Mouse (Mus musculus) urinary bladder, postnatal 25 days (tissue): Measurements from ENCODE around the gene Fam135a.
"Not testable (repeated sequence)": the region's sequence is repeated elsewhere in the genome, so short reads cannot be mapped to it uniquely, and the experiment has no call there.

ENCODE experiments used
- DNase-seq: peaks from one replicate; pipeline ENCODE4 v3.0.0; 2022; ENCODE audit warnings: low spot score

The Fam135a gene

DNA sequence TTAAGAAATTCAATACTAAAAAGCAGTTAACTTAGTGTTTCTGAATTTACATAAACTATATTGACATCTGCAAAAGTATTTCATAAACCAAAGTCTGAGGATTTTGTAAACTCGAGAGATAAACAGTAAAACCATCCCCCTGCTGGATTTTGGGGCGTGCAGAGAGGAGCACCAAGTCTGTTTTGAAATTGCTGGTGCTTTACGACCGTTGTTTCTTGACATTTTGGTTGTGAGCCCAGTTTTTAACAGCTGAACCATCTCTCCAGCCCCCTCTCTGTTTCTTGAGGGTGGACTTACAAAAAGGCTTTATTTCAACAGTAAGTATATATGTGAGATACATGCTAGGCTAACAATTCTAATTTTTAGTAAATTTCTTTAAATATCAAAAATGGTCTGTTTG, 33.4 kb downstream of the Fam135a start:
- DNase-seq: no peak

DNA sequence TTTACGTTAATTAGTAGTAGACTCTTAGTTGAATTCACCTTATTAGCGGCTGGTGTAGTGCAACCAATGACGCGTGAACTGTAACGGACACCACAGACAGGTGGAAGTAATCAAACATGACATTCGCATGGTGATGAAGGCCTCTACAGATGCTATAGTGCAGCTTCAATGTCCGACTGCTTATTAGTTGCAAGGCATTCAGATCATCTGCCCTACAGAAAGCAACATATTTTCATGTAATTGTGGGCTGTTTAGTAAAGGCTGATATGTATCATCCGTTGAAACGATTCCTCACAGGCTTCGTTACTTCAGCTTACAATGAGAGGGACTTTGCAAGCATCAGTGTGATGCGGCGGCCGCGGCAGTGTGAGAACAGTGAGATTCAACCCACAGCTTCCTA, 44.4 kb downstream of the Fam135a start:
- DNase-seq: no peak

DNA sequence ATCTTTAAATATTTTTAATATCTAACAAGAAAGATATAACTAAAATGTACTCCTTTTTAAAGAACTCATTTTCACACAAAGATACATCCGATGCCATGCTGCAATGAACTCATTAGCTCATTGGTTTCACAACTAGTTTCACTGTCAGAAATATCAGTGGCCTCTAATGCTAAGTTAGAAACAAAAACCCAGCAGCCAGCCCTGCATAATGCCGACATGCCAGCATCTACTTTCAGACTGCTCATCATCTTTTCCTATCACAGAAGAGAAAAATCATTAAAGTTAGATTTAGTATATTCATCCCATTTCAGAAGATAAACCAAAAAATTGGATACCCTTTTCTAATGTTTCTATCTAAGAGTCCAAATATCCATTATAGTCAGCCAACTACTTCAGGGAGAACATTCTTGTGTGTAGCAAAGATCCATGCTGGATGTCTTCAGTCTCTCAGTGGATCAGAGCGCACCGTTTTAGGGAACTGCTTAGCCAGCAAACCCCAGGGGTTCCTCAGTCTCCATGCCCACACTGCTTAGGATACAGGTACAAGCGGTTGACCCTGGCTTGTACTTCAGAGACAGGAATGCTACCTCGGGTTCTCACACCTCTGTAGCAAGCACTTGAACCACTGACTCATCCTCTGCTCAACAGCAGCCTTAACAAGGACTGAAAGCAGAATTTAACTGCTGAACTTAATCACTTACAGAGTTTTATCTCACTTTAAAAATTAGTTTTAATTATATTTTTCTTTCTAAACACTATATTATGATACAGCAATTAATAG, 53.2 kb downstream of the Fam135a start:
- no peak for DNase-seq

DNA sequence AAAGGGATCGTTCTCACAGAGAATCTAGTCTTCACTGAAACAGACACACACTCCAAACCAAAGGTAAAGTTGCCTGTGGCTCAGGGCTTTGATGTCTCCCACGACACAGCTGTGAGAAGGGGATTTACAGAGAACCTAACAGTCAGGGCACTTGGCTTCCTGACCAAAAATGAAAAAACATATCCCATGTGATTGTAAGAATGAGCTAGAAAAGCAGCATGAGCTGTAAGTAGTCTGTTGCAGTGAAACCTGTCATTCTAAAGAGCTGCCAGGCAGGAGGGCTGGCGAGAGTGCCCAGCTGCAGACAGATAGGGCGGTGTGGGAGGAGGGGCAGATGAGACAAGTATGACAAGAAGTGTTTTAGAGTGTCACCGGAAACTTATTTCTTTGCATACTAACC, 54.5 kb downstream of the Fam135a start:
- no peak for DNase-seq

DNA sequence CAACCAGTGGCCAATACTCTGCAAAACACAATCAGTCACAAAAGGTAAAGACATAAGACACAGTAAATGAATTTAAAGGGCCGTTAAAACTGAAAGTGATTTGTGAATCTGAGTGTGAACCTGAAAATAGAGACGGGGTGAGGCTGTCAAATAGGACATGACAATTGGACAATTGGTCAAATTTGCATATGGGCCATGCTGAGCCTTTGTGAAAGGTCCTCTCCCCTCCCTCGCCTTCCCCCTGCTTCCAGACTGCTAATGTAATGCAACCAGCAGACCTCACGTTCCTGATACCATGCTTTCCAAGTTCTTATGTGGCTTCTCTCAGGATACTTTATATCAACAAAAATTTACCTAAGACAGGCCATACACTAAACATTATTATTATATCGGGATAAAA, 57.1 kb downstream of the Fam135a start:
- no peak for DNase-seq

DNA sequence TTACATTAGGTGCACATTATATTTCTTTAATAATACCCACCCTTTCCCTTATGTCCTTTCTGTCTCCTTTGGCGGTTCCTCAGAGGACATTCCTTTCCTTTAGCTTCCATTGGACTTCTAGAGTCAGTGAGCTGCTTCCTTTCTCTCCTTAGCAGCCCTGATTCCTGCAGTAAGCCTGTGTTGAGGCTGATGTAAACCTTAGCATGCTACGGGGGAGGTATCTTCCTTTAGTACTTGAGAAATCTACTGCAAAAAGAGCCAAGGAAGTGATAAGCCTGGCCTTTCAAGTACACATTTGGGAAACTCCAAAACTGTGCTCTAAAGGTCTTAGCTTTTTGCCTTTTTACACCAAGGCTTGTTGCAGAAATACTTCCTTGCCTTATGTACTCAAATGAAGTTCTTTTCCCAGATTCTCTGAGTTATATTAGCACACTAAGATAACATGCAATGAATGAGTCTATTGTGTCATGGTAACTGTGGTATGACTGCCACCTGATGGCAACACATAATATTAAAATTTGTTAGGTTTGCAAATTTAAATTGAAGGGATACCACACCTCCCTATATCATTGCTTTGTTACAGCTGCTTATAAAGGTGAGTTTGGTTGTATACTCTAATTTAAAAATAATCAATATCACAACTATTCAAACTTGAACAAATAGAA, 66.2 kb downstream of the Fam135a start:
- no peak for DNase-seq

DNA sequence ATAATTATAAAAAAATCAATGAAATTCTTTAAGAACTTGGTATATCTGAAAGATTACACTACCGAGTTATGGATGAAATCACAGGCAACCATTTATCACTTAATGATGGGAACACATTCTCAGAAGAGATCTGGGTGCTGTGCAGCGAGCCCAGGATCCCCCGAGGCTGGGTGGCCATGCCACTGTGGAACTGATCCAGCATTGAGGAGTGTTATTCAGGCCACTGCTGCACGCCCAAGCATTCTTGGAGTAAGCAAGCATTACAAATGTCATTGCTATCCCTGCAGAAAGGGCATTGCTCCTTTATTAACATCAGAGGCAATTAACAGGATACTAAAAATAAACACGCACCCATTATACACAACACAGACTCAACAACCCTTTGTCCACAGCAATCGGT, 89.3 kb downstream of the Fam135a start:
- no peak for DNase-seq

DNA sequence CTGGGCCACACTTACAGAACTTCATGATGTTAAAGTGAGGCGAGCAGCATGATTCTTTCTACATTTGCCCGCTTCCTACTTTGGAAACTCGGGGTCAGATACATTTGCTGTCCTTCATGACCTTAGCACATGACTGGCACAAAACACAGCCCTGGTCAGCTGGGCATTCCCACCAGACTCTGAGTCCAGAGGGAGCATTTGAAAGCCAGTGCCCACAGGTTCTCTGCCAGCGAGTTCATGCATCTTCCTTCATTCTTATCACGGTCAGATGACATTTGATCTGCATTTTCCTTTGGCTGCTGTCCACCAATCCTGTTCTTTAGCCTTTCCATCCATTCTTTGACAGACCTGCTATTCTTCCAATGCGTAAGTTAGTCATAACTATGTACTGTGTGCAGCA, 90.1 kb downstream of the Fam135a start:
- no peak for DNase-seq

DNA sequence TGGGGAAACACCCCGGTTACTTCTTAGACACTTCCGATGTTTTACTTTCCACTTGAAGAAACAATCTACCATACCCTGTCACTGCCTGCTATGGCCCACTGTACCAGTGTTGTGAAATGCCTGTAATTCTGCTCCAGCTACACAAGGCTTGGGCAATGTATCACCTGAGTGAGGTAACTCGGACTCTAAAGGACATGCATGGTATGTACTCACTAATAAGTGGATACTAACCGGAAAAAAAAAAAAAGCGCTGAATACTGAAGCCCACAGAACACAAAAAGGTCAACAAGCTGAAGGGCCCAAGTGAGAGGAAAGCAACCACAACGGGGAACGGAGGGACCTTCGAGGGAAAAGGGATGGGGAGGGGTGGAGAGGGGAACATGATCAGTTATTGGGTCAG, 92.5 kb downstream of the Fam135a start:
- DNase-seq: no peak

DNA sequence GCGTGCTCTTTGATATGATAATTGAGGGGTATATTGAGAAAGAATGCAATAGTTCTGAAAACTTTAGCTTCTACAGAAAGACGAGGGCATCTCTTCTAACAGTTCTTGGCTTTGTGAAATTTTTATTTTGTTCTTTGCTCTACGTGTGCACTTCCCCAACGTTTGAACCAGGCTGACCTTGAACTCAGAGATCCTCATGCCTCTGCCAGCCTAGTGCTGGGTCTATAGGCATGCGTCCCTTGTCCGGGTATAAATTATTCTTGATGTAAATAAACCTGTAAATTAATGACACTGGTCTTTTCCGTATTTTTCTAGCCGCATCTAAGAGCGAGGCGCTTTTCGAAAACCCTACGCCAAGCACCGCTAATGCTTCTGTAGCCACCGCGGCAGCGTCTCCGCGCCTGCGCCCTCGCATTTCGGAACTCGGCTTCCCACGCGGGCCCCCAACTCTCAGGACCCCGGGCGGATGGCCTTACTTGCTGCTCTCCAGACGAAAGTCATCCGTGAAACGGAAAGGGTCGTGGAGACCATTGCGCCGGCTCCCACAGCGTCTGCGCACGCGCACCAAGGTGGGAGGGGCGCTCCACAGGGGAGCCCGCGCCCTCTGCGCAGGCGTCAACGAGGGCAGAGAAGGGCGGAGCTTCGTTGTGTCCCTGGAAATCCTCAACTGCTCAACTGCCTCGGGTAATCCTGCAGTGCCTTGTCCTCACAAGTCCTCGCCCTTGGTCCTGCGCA, 94.9 kb downstream of the Fam135a start, which contains the start of gene Sdhaf4:
Sdhaf4 (minus strand) TSS at position 587 of the 735 bp plus-strand sequence.
- DNase-seq: peak; percentile 93

DNA sequence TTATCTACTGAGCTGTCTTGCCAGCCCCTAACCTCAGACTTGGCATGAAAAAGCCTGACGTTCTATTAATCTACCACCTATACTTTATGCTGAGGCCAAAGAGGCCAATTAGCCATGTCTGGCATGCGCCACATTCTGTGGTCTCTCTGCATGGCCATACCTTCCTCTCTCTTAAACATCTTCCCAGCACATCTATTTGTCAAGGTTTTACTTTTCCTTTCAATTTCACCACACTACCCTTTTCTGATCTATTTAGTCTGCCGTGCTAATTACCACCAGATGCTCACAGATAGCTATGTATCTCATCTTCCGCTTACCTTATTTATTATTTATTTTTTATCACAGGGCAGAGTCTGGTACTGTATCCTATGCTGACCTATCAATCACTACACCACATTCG, 100.8 kb downstream of the Fam135a start:
- DNase-seq: no peak

DNA sequence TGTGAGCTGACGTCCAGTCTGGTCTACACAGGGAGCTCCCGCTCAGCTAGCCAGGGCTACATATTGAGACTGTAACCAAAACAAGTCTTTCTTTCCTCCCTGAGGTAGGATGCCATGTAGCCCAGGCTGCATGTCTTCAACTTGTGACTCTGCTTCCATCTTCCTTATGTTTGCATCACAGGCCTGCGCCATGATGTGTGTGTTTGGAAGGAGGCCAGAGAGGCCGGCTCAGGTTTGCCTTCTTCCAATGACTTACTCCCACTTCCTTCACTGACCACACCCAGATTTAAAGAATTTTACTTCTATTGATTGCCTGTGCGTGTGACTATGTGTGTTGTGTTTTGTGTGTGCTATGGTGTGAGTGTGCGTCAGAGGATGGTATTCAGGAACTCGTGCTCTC, 101.3 kb downstream of the Fam135a start:
- no peak for DNase-seq

DNA sequence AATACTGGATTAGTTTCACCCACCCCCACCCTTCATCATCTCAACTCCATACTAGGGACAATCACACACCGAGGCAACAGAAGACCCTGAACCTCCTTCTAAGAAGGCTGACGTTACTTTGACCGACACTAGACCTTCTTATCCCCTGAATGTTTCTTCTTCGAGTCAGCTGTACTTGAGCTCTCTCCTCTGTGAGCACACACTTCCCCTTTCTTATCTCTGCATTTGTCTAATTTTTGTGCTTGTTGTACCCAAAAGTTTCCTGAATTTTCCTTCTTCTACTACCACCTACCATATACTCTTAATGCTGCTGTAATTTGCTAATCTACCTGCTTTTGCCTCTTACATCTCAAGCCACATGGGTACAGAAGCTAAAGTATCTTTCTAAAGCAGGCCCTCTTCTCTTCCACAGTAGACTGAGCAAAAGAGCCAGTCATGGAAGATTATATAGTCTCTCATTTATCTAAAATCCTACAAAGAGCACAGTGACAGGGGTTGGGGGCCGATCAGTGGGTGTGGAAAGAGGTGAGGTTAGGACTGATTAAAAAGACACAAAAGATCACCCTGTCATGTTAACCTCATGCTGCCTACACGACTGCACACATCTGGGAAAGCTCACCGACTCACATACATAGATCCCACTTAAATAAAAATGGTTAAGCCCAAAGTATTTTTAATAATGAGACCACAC, 101.9 kb downstream of the Fam135a start:
- no peak for DNase-seq

DNA sequence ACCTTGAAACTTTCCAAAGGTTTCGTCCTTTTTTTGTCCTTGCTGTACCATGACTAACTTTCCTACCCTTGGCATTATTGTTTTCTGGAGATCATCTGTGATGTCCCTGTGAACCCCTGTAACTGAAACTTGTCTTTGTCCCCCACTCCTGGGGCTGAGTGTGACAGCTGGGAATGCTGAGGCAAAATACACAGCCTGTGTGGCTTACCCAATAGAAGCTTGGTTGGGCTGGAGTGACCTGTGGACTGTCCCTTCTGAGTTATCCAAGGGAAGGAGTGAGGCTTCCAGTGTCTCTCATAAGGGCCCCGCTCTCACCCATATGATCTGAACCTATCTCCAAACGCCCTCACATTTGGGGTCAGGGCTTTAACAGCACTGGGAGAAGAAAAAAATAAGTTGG, 102.6 kb downstream of the Fam135a start:
- DNase-seq: no peak

DNA sequence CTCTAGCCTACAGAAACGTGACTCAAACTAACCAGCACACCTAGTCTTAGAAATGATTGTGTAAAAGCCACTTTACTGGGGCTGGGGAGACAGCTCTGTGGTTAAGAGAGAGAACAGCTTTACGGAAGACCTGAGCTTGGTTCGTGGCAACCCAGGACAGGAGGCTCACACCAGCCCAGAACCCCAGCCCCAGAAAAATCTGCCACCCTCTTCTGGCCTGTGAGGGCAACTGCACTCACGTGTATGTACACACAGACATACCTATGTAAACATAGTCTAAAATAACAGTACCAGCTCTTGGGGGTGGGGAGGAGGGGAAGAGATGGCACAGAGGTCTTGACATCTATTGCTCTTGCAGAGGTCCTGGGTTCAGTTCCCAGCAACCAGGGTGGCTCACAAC, 104.7 kb downstream of the Fam135a start:
- DNase-seq: no peak

DNA sequence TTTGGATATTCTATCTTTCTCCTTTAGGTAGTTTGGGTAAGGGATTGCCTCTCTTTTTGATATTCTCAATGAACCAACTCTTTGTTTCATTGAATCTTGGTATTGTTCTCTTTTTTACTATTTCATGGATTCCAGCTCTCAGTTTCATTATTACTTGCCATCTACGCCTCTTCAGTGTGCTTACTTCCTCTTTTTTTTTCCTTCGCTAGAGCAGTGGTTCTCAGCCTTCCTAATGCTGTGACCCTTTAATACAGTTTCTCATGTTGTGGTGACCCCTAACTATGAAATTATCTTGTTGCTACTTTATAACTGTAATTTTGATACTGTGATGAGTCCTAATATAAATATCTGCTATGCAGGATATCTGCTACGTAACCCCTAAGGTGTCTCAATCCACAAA, 117.0 kb downstream of the Fam135a start:
- no peak for DNase-seq

DNA sequence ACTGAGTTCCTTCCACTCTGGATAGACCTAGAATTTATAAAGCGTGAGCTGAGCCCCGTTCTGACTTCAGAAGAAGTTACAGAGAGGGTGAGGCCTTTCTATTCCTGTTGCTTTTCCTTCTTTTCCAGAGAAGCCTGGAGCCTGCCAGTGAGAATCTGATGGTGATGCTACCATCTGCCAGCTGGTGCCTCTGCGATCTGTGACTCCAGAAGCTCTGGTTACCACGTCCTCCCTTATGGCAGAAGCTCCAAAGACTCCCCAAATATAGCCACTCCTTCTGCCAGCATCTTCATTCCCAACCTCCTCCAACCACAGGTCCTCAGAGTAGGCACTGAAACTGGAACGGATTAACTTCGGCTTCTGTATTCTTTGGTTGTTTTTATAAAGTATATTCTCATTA, 121.9 kb downstream of the Fam135a start:
- DNase-seq: no peak

DNA sequence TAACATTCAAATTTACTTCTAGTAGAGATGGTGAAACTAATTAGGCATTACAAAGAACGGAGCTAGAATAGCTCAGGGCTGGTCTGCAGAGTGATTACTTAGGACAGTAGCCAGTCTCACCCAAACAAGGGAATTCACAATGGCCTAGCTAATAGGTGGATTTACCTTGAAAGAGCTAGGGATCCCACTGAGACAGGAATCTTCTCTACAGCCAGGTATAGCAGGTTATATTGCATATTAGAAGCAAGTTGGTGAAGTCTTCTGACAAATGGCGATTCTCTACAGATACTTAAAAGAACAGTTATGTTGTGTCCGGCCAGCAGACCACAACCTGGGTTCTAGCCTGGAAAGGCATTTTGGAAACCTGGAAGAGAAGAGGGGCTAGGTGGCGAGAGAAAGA, 129.0 kb downstream of the Fam135a start:
- not testable (repeated sequence) for DNase-seq

DNA sequence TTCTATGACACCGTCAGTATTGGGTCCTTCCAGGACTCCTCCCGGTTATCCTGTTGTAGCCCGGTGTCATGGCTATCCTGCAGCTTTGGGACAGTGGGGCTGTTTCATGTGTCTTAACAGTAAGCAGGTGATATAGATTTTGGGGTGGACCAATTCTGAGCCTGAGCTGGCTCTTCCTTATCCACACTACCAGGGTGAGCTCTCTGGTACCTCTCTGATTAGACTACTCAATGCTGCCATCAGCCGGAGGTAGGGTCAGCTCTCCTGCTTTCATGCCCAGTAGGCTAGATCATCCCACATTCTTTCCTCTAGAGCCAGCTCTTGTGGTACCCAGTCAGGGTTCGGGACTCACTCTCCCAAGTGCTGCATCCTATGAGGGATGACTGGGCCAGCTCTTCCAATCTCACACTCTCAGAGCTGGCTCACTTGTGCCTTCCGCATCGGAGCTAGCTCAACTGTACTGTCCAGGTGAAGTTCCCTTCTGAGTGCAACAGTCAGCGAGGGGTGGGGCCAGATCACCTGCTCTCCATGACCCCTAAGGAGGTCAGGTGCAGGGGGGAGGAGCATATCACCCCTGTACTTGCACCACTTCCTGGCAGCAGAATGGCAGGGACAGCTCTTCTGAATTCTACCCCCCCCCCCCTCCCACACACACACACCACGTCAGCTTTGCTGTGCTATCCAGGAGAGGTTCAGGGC, 132.0 kb downstream of the Fam135a start:
- no peak for DNase-seq

DNA sequence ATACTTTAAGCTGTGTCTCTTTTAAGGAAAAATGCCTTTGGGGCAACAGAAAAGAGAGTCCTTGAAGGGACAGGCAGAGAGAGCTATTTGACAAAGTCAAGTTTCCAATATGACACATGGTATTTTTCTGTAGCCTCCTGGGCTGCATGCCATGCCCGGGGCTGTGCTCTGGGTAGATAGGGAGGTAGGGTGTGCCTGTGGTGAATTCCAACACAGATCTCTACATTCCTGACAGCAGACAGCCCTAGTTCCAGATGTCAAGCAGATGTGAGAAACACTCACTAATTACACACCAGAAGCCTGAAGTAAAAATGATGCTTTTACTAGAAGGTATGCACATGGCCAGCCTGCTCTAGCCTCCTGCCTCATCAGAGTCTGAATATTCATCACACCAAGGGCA, 133.9 kb downstream of the Fam135a start:
- no peak for DNase-seq
